Mouse (Mus musculus) ZHBTc4 (cell line): ENCODE data around the gene Nmu.

Experiments
- DNase-seq: peaks from one replicate; pipeline ENCODE4 v3.0.0-alpha.2; 2011; ENCODE audit warnings: low read depth, low spot score

Nmu gene

GRCm38 (mm10) chr5:76363453-76364104 lies at the start of gene Nmu:
Gene Nmu, minus strand, starts transcription at chr5:76363788.
- peak; percentile 17 for DNase-seq

GRCm38 (mm10) chr5:76411697-76412096 lies 48.1 kb upstream of the Nmu start:
- no peak for DNase-seq

GRCm38 (mm10) chr5:76394382-76394781 lies 30.8 kb upstream of the Nmu start:
- DNase-seq = no peak

- DNase-seq = no peak
Measured at GRCm38 (mm10) chr5:76389041-76389795, 25.6 kb upstream of the Nmu start.

- no peak for DNase-seq
Measured at GRCm38 (mm10) chr5:76388474-76388873, 24.9 kb upstream of the Nmu start.

- no peak for DNase-seq
Measured at GRCm38 (mm10) chr5:76383673-76384072, 20.1 kb upstream of the Nmu start.

GRCm38 (mm10) chr5:76381836-76382235 lies 18.2 kb upstream of the Nmu start:
- no peak for DNase-seq

GRCm38 (mm10) chr5:76379216-76379615 lies 15.6 kb upstream of the Nmu start:
- DNase-seq = peak; percentile 42

- peak; percentile 86 for DNase-seq
Measured at GRCm38 (mm10) chr5:76369215-76369840, 5.7 kb upstream of the Nmu start.

- DNase-seq = peak; percentile 87
Measured at GRCm38 (mm10) chr5:76365406-76365805, 1.8 kb upstream of the Nmu start.

- DNase-seq = no peak
Measured at GRCm38 (mm10) chr5:76360786-76361185, 2.8 kb downstream of the Nmu start.

GRCm38 (mm10) chr5:76360057-76360456 lies 3.5 kb downstream of the Nmu start:
- no peak for DNase-seq

- DNase-seq = no peak
Measured at GRCm38 (mm10) chr5:76351953-76352611, 11.5 kb downstream of the Nmu start.

- no peak for DNase-seq
Measured at GRCm38 (mm10) chr5:76351537-76351936, 12.1 kb downstream of the Nmu start.

GRCm38 (mm10) chr5:76346137-76346536 lies 17.5 kb downstream of the Nmu start:
- no peak for DNase-seq

GRCm38 (mm10) chr5:76340931-76341330 lies 22.7 kb downstream of the Nmu start:
- no peak for DNase-seq

- no peak for DNase-seq
Measured at GRCm38 (mm10) chr5:76337100-76337499, 26.5 kb downstream of the Nmu start.

GRCm38 (mm10) chr5:76333833-76334232 lies 29.8 kb downstream of the Nmu start:
- DNase-seq = peak; percentile 25

GRCm38 (mm10) chr5:76330953-76331352 lies 32.6 kb downstream of the Nmu start, which contains the start of gene Pdcl2:
Gene Pdcl2, minus strand, starts transcription at chr5:76331156.
- peak; percentile 94 for DNase-seq

GRCm38 (mm10) chr5:76327296-76327695 lies 36.3 kb downstream of the Nmu start:
- no peak for DNase-seq

- DNase-seq = no peak
Measured at GRCm38 (mm10) chr5:76325113-76325512, 38.5 kb downstream of the Nmu start.
